Mouse (Mus musculus) heart, postnatal 0 days (tissue): Measurements from ENCODE around the gene Efcab6. TPM values are rescaled to one million over a fixed set of nuclear protein-coding genes. Genes with fewer than 3 reads are reported as not detected.

Experiments
- ATAC-seq: fragments of 200-750 bp; cut with Nextera tagmentation; 2 replicates; pipeline ENCODE4 v1.8.0; 2017; ENCODE audit warnings: low read depth, moderate number of reproducible peaks, moderate library complexity; ENCODE audit not compliant: insufficient read depth
- DNase-seq: peaks from one replicate; pipeline ENCODE4 v3.0.0-alpha.2; 2016; ENCODE audit warnings: low spot score
- H3K27ac ChIP-seq: fragments of 300-500 bp; sonication (generic); 2 replicates; pipeline ENCODE4 v1.5.1; 2014; ENCODE audit warnings: low read depth, mild to moderate bottlenecking
- H3K27me3 ChIP-seq: fragments of 300-500 bp; sonication (generic); 2 replicates; pipeline ENCODE4 v1.6.1; 2014; ENCODE audit warnings: low read length, mixed read lengths; ENCODE audit not compliant: control insufficient read depth, insufficient read depth
- H3K36me3 ChIP-seq: fragments of 300-500 bp; sonication (generic); replicated peaks from 2 replicates; pipeline ENCODE4 v1.6.1; 2014; ENCODE audit warnings: low read length, mixed read lengths; ENCODE audit not compliant: control insufficient read depth, insufficient read depth
- H3K4me1 ChIP-seq: fragments of 300-500 bp; sonication (generic); 2 replicates; pipeline ENCODE4 v1.6.1; 2014; ENCODE audit warnings: antibody characterized with exemption; ENCODE audit not compliant: control insufficient read depth, insufficient read depth
- H3K4me2 ChIP-seq: fragments of 300-500 bp; sonication (generic); 2 replicates; pipeline ENCODE4 v1.6.1; 2014; ENCODE audit warnings: low read depth, mild to moderate bottlenecking, low read length, moderate library complexity
- H3K4me3 ChIP-seq: fragments of 300-500 bp; sonication (generic); 2 replicates; pipeline ENCODE4 v1.5.1; 2014; ENCODE audit warnings: low read depth, low read length
- H3K9ac ChIP-seq: fragments of 300-500 bp; sonication (generic); replicated peaks from 2 replicates; pipeline ENCODE4 v1.6.1; 2014; ENCODE audit warnings: low read depth, low read length, mixed read lengths
- H3K9me3 ChIP-seq: fragments of 300-500 bp; sonication (generic); replicated peaks from 2 replicates; pipeline ENCODE4 v1.6.1; 2016; ENCODE audit warnings: low read length; ENCODE audit not compliant: control insufficient read depth
- CTCF ChIP-seq: IDR thresholded peaks from 2 replicates; pipeline ENCODE4 v1.5.1; 2016; ENCODE audit warnings: antibody characterized with exemption, control low read depth, low read depth
- EP300 ChIP-seq: IDR thresholded peaks from 2 replicates; pipeline ENCODE4 v1.6.1; 2016; ENCODE audit warnings: antibody characterized with exemption, low read depth
- WGBS: fragments of 180-500 bp; shearing (Covaris S2); extraction: QIAGEN DNeasy Blood & Tissue Kit; methylation state at CpG from one replicate; pipeline ENCODE4 v1.1.7; 2014; 5-methylcytosine and 5-hydroxymethylcytosine counted together
- polyA plus RNA-seq: library from polyadenylated mRNA; unstranded; fragments of >200 nt; fragmentation: Nextera tagmentation; extraction: Ambion mirVana; gene quantifications from 2 replicates; pipeline ENCODE4 v1.2.1, GENCODE M21; 2015
- total RNA-seq: library from RNA; depleted of rRNA; stranded (reverse); fragments of >200 nt; gene quantifications from 2 replicates; pipeline ENCODE4 v1.2.3, GENCODE M21; 2014; ENCODE audit warnings: low replicate concordance

The Efcab6 gene
- total and polyA plus RNA-seq, 2 experiments from 2014 or later: not detected

- H3K36me3 ChIP-seq: no peaks in the 10 kb centered on the region
- DNase-seq (no peak), ATAC-seq (peak; percentile 60; the same call in 1 of the 2 replicates)
- 38% methylated on average over 12 of the region's 12 CpGs for WGBS
- H3K27ac ChIP-seq: no peak overlapping the region
- TF ChIP-seq CTCF (no peak), EP300 (no peak)
- no peaks in the 10 kb centered on the region for H3K27me3 ChIP-seq
- H3K9me3 ChIP-seq: no peaks in the 10 kb centered on the region
- no peak overlapping the region for H3K4me2 ChIP-seq
- peaks cover 14% of the 10 kb centered on the region; the same call in 1 of the 2 replicates for H3K4me1 ChIP-seq
- no peak overlapping the region for H3K9ac ChIP-seq
- no peak overlapping the region for H3K4me3 ChIP-seq
Measured at GRCm38 (mm10) chr15:83967802-83968201, 97.4 kb downstream of the Efcab6 start.

GRCm38 (mm10) chr15:83965126-83965525, 100.1 kb downstream of the Efcab6 start:
- Histone ChIP-seq H3K27me3 (peaks cover 5% of the 10 kb centered on the region; the same call in 1 of the 2 replicates), H3K27ac (no peak overlapping the region), H3K4me3 (no peak overlapping the region), H3K9me3 (no peaks in the 10 kb centered on the region), H3K9ac (no peak overlapping the region), H3K4me2 (peak overlapping the region; percentile 3; the same call in 1 of the 2 replicates), H3K4me1 (peaks cover 14% of the 10 kb centered on the region; the same call in 1 of the 2 replicates), H3K36me3 (no peaks in the 10 kb centered on the region)
- TF ChIP-seq CTCF (no peak), EP300 (no peak)
- ATAC-seq (peak; percentile 27; the same call in 1 of the 2 replicates), DNase-seq (peak; percentile 23)
- 15% methylated on average over 8 of the region's 8 CpGs for WGBS

GRCm38 (mm10) chr15:83958376-83958775, 106.8 kb downstream of the Efcab6 start:
- DNase-seq: no peak
- Histone ChIP-seq H3K4me2 (no peak overlapping the region), H3K36me3 (no peaks in the 10 kb centered on the region), H3K9me3 (no peaks in the 10 kb centered on the region), H3K27ac (no peak overlapping the region), H3K4me3 (no peak overlapping the region), H3K4me1 (no peaks in the 10 kb centered on the region), H3K9ac (no peak overlapping the region), H3K27me3 (peaks cover 5% of the 10 kb centered on the region; the same call in 1 of the 2 replicates)
- WGBS: 54% methylated on average over 3 of the region's 3 CpGs
- no peak for ATAC-seq
- no peak for TF ChIP-seq EP300
- TF ChIP-seq CTCF: no peak

GRCm38 (mm10) chr15:83956996-83957395, 108.2 kb downstream of the Efcab6 start:
- Histone ChIP-seq H3K9me3 (no peaks in the 10 kb centered on the region), H3K4me3 (no peak overlapping the region), H3K4me2 (no peak overlapping the region), H3K4me1 (no peaks in the 10 kb centered on the region), H3K9ac (no peak overlapping the region), H3K36me3 (no peaks in the 10 kb centered on the region), H3K27ac (no peak overlapping the region), H3K27me3 (peaks cover 5% of the 10 kb centered on the region; the same call in 1 of the 2 replicates)
- 89% methylated on average over 7 of the region's 7 CpGs for WGBS
- DNase-seq: no peak
- TF ChIP-seq EP300: no peak
- TF ChIP-seq CTCF: no peak
- no peak for ATAC-seq

GRCm38 (mm10) chr15:83955948-83956707, 109.1 kb downstream of the Efcab6 start:
- H3K9me3 ChIP-seq: no peaks in the 10 kb centered on the region
- no peak overlapping the region for H3K27ac ChIP-seq
- H3K4me2 ChIP-seq: no peak overlapping the region
- DNase-seq (no peak), ATAC-seq (no peak)
- H3K36me3 ChIP-seq: no peaks in the 10 kb centered on the region
- 61% methylated on average over 8 of the region's 8 CpGs for WGBS
- no peak for TF ChIP-seq EP300
- TF ChIP-seq CTCF: no peak
- H3K27me3 ChIP-seq: peaks cover 5% of the 10 kb centered on the region; the same call in 1 of the 2 replicates
- no peak overlapping the region for H3K4me3 ChIP-seq
- no peaks in the 10 kb centered on the region for H3K4me1 ChIP-seq
- H3K9ac ChIP-seq: no peak overlapping the region
